Mouse (Mus musculus): Measurements from ENCODE around the gene 4931414P19Rik.
"Not testable (repeated sequence)": the region's sequence is repeated elsewhere in the genome, so short reads cannot be mapped to it uniquely, and the experiment has no call there.

Gene 4931414P19Rik

GRCm38 (mm10) chr14:54628103-54628502, 22.3 kb upstream of the 4931414P19Rik start:
- DNase-seq (ENCODE audit: low spot score) = no peak

GRCm38 (mm10) chr14:54624976-54625375, 19.2 kb upstream of the 4931414P19Rik start:
- DNase-seq (ENCODE audit: low spot score) = no peak

- no peak for DNase-seq (ENCODE audit: low spot score)
These were observed 17.5 kb upstream of the 4931414P19Rik start for GRCm38 (mm10) chr14:54623334-54623733.

- no peak for DNase-seq (ENCODE audit: low spot score)
These were observed 15.3 kb upstream of the 4931414P19Rik start, which contains the start of gene Psmb11 for GRCm38 (mm10) chr14:54621133-54621532. TSS of gene Psmb11 (plus strand) at chr14:54621433.

- DNase-seq (ENCODE audit: low spot score) = peak; percentile 66
These were observed 12.1 kb upstream of the 4931414P19Rik start, which contains the start of gene Psmb5 for GRCm38 (mm10) chr14:54617897-54618365. TSS of gene Psmb5 (minus strand) at chr14:54618022.

- no peak for DNase-seq (ENCODE audit: low spot score)
These were observed 11.5 kb upstream of the 4931414P19Rik start for GRCm38 (mm10) chr14:54617152-54617896.

GRCm38 (mm10) chr14:54616226-54616825, 10.5 kb upstream of the 4931414P19Rik start:
- DNase-seq (ENCODE audit: low spot score) = no peak

- not testable (repeated sequence) for DNase-seq (ENCODE audit: low spot score)
These were observed 8.3 kb upstream of the 4931414P19Rik start for GRCm38 (mm10) chr14:54614130-54614529.

GRCm38 (mm10) chr14:54610648-54611047, 4.9 kb upstream of the 4931414P19Rik start:
- DNase-seq (ENCODE audit: low spot score) = no peak

GRCm38 (mm10) chr14:54609962-54610361, 4.2 kb upstream of the 4931414P19Rik start:
- no peak for DNase-seq (ENCODE audit: low spot score)

- no peak for DNase-seq (ENCODE audit: low spot score)
These were observed 3.5 kb upstream of the 4931414P19Rik start for GRCm38 (mm10) chr14:54609245-54609644.

- no peak for DNase-seq (ENCODE audit: low spot score)
These were observed 1.4 kb upstream of the 4931414P19Rik start for GRCm38 (mm10) chr14:54607226-54607625.

GRCm38 (mm10) chr14:54603686-54604085, 2.1 kb downstream of the 4931414P19Rik start:
- no peak for DNase-seq (ENCODE audit: low spot score)

GRCm38 (mm10) chr14:54603038-54603654, 2.6 kb downstream of the 4931414P19Rik start:
- peak; percentile 86 for DNase-seq (ENCODE audit: low spot score)

- no peak for DNase-seq (ENCODE audit: low spot score)
These were observed 3.2 kb downstream of the 4931414P19Rik start for GRCm38 (mm10) chr14:54602613-54603012.

GRCm38 (mm10) chr14:54601601-54602000, 4.2 kb downstream of the 4931414P19Rik start:
- no peak for DNase-seq (ENCODE audit: low spot score)

- DNase-seq (ENCODE audit: low spot score) = no peak
These were observed 8.7 kb downstream of the 4931414P19Rik start for GRCm38 (mm10) chr14:54597084-54597483.

- no peak for DNase-seq (ENCODE audit: low spot score)
These were observed 11.0 kb downstream of the 4931414P19Rik start for GRCm38 (mm10) chr14:54594631-54595414.

- DNase-seq (ENCODE audit: low spot score) = no peak
These were observed 11.7 kb downstream of the 4931414P19Rik start for GRCm38 (mm10) chr14:54594055-54594454.

GRCm38 (mm10) chr14:54592319-54592934, 13.4 kb downstream of the 4931414P19Rik start:
- DNase-seq (ENCODE audit: low spot score) = no peak

- no peak for DNase-seq (ENCODE audit: low spot score)
These were observed 14.7 kb downstream of the 4931414P19Rik start for GRCm38 (mm10) chr14:54591056-54591455.
